Mouse (Mus musculus) telencephalon, adult 2 months (tissue): ENCODE measurements around the gene Ciz1.

Experiments used
- DNase-seq: peaks from one replicate; pipeline ENCODE4 v3.0.0-alpha.2; 2011; ENCODE audit warnings: low read depth, low spot score

The Ciz1 gene

DNA sequence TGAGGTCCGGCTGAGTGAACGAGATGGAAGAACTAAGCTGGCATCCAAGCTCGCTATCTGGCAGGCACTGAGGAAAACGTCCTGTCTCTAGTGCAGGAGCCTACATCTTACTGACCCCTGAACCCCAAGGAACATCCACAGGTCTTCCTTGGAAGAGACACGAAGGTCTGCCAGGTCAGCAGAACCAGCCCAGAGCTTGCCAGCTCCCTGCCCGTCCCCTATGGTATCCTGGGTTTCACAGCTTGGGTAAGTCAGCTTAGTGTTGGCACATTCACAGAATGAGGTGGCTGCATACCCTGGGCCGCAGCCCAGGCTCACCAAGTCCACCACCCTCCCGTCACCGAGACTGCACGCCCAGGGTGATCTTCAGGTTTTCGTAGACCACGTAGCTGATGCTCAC is 63.7 kb downstream of the Ciz1 start:
- no peak for DNase-seq

DNA sequence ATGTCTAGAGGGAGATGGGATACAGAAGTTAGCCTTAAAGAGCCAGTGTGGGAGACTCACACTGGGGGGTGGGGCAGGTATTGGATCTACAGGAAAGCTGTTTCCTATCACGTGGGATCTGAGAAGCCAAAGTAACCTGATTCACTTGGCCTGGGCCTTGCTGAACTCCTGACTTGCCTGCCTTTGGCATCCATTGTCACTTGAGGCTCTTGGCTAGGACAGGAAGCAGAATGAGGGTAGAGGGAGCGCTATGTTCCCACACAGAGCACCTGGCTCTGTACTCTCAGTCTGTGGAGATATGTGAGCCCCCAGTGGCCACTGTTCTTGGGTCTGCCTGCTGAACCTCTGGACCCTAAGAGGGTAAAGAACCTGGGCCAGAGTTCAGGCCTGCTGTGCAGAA is 64.4 kb downstream of the Ciz1 start:
- DNase-seq, result no peak

- DNase-seq, result no peak
Measured at GRCm38 (mm10) chr2:32417486-32417885, 65.4 kb downstream of the Ciz1 start.

DNA sequence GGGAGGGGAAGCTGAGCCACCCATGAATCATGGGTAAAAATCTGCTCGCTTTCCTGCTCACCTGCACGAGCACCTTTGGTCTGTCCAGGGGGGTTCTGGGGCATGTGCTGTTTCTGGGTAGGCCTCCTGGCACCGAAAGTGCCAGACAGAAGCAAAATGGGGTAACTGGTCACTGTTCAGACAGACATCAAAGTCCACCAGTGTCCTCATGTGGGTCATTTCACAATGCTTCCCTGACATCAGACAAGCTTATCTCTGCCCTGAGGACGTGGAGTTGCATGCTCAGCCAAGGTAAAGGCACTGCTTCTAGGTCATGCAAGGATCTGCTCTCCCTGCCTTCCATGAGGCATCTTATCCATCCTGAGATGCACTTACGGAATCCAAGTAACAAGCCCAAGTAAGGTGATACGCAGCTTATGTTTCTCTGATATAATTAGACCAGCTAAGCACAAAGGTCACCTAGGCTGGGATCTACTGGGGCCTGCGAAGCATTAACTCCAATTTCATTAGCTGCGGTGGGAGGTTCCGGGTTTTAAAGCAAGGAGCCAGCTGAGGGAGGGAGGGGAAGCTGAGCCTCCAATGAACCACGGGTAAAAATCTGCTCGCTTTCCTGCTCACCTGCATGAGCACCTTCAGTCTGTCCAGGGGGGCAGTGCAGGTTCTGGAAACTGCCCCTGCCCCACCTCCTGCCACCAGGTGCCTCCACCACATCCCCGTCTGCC is 66.5 kb downstream of the Ciz1 start:
- DNase-seq, result no peak

DNA sequence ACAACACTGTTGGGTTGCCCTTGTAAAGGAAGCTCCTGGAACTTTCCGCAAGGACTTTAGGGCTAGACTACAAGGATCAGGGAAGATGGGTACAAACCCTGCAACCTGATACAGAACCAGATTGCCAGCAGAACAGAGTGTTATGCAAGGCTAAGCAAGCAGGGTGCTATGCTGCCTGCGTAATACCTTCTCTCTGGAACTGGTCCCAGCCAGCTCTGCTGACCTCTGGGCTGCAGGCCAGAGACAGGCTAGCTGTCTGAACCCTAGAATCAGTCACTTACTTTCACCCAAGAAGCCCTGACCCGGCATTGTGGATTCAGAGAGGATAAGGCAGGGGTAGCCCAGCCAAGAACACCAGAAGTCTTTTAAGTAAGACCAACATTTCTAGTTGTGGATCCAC is 67.2 kb downstream of the Ciz1 start:
- DNase-seq, result no peak

DNA sequence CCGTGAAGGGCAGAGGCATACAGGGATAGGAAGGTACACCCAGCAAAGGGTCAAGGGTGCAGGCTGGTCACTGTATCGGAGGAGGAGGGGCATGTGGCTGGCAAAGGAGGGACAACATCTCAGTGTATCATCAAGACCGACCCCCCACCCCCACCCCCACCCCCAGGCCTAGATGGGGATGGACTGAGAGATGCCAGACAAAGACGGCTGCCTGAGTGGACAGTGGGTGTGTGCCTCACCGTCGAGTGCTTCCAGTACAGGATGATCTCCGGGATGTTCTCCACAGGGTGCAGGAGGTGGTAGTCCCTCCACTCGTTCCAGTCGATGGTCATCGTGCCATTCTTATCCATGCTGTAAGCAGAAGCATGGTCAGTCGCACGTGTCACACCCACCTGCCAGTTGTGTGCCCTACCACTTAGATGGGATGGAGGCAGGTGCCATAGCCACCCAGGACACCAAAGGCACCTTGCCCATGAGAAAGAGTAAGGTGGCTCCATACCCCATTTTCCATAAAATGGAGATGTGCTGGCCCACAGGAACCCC is 68.0 kb downstream of the Ciz1 start:
- no peak for DNase-seq

DNA sequence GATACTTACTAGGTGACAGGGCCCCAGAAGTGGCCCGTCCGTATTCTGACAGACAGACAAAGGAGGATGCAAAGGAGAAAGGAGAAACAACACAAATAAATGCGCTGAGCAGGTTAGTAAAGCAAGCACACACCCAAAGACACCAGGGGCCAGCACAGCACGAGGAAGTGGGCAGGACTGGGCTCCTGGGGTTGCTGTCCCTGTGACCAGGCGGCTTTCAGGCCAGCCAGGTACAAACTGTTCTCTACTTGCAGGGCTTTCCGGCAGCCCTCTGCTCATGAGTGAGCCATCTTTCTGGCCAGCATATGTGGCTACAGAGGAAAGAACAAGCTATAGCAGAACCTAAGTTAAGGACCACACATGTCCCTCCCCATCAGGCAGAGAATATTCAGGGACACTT is 68.5 kb downstream of the Ciz1 start:
- no peak for DNase-seq

DNA sequence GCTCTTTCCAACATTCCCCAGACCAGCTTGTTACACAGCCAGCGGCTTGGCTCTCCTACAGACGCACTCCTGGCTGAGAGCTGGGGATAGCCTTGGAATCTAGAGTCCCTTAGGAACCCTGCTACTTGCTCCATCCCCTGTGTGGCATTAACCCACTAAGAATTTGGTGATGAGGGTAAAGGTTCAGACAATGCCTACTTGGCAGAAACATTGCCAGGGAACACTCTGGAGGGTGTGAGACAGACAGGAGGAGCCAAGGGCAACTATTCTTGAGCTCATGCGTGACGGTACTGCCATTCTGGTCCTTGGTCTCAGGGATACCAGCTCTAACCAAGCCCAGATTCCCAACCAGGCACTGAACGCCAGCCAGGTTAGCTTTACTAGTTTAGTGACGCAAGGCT is 69.7 kb downstream of the Ciz1 start:
- DNase-seq, result no peak

- no peak for DNase-seq
Measured at GRCm38 (mm10) chr2:32423481-32424331, 71.6 kb downstream of the Ciz1 start.

DNA sequence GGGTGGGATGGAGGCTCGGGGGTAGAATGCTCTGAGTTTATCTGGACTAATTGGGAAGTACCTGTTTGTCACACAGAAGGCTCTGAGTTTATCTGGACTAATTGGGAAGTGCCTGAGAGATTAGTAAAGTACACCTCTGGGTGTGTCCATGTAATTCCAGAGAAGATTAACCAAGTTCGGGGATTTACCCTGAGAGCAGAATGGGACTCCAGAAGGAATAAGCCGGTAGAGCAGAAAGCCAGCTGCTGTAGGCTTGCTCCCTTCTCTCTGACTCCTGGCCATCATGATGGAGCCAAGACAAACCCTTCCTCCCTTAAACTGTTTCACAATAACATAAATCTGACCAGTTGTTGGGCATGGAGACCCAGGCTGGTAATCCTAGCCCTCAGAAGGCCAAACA is 72.7 kb downstream of the Ciz1 start:
- no peak for DNase-seq

DNA sequence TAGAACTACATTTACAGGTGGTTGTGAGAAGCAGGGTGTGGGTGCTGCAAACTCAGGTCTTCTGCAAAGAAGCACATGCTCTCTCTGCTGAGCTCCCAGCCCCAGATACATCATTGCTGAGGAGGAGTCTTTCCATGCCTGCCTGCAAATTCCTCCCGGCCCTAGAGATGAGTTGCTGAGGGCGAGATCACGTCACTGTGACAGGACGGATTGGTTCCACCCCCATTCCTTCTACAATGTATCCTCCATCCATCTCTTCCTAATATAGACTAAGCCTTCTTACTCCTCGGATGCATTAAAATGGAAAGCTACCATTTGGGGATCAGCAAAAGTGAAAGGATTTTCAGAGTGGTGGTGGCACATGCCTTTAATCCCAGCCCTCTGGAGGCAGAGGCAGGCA is 73.4 kb downstream of the Ciz1 start:
- DNase-seq, result peak; percentile 62

DNA sequence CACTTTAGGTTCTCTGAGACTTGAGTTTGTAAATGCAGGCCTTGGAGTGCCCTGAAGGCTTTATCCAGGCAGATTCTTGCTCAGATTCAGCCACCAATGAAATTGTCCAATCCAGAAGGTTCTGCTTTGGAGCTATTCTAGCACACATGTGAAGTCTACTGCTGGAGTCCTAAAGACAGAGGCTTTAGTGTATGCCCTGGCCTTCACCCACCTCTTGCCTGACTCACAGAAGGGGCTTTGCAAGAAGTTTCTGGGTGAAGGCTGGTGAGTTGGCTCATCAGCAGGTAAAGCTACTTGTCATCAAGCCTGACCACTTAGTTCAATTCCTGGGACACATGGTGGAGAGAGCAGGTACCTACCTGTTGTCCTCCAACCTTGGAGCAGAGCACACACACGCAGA is 74.0 kb downstream of the Ciz1 start:
- no peak for DNase-seq

- no peak for DNase-seq
Measured at GRCm38 (mm10) chr2:32427720-32428119, 75.6 kb downstream of the Ciz1 start.

GRCm38 (mm10) chr2:32428262-32428722 is 76.2 kb downstream of the Ciz1 start:
- peak; percentile 89 for DNase-seq

- DNase-seq, result no peak
Measured at GRCm38 (mm10) chr2:32429215-32429891, 77.2 kb downstream of the Ciz1 start.
